Mouse (Mus musculus) mouse trophoblast stem cell (cell line): Measurements from ENCODE around the gene Prss38.

Experiments used
- in situ Hi-C, 2 experiments: fragments of 300-500 bp; cut with MseI, MboI; formaldehyde crosslinking; loops; 2 replicates in 1 of 2; 3 replicates in 1 of 2; pipeline ENCODE4 v1.15.1; 2025

Gene Prss38

DNA sequence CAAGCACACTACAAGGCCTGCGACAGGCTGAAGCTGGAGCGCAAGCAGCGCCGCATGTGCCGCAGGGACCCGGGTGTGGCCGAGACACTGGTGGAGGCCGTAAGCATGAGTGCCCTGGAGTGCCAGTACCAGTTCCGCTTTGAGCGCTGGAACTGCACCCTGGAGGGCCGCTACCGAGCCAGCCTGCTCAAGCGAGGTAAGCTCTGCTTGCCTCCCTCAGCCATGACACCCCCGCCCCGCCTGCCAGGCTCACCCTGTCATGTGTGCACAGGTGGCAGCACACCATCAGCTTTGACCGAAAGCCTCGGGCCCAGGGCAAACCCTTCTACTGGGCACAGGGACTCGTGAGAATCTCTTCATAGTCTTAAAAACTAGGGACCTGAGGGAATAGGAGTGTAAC is 47.8 kb downstream of the Prss38 start:
- in situ Hi-C loops, result no loop called here

- in situ Hi-C loops, result no loop called here
Measured at GRCm38 (mm10) chr11:59324777-59325176, 50.7 kb downstream of the Prss38 start.

- in situ Hi-C loops, result no loop called here
Measured at GRCm38 (mm10) chr11:59322988-59323387, 52.5 kb downstream of the Prss38 start.
